Mouse (Mus musculus): ENCODE measurements around the gene Zfp488. TPM values are rescaled to one million over a fixed set of nuclear protein-coding genes. Genes with fewer than 3 reads are reported as not detected.

Gene Zfp488
- polyA plus RNA-seq, 1 experiment: not detected

- Histone ChIP-seq H3K79me3 (ENCODE audit: low read depth) (no peaks in the 10 kb centered on the region), H3K4me3 (ENCODE audit: insufficient read depth, poor library complexity, severe bottlenecking) (no peak overlapping the region), H3K79me2 (ENCODE audit: control insufficient read depth, insufficient read depth) (no peaks in the 10 kb centered on the region), H3K36me3 (ENCODE audit: control insufficient read depth, insufficient read depth) (no peaks in the 10 kb centered on the region), H3ac (ENCODE audit: control insufficient read depth, insufficient read length, low read depth) (no peak overlapping the region), H3K27me3 (ENCODE audit: control insufficient read depth, insufficient read depth, insufficient read length) (peaks cover 59% of the 10 kb centered on the region)
- TF ChIP-seq MYOD1 (IDR thresholded peaks at IDR 0.05; ENCODE audit: control insufficient read depth, insufficient read length, low read depth) (no peak), CTCF (IDR thresholded peaks at IDR 0.05; ENCODE audit: control insufficient read depth, insufficient read depth, insufficient read length) (no peak), FOSL1 (IDR thresholded peaks at IDR 0.05; ENCODE audit: insufficient read depth, low read length, poor library complexity, severe bottlenecking) (no peak), USF1 (IDR thresholded peaks at IDR 0.05; ENCODE audit: low read depth) (no peak), MYOG (IDR thresholded peaks at IDR 0.05; ENCODE audit: control insufficient read depth, extremely low read depth, insufficient read length) (no peak), CEBPB (IDR thresholded peaks at IDR 0.05; ENCODE audit: low read depth) (no peak), MAX (IDR thresholded peaks at IDR 0.05) (no peak)
Observed at GRCm38 (mm10) chr14:33920727-33921559, 57.6 kb downstream of the Zfp488 start.

Other genes starting within 250 kb of the Zfp488 start
- not detected for gene Gdf10, start 55.2 kb downstream of the Zfp488 start, polyA plus RNA-seq (2012; fragmentation: generic; extraction: Trizol)
- gene Gdf2, start 37.7 kb downstream of the Zfp488 start, polyA plus RNA-seq (2012; fragmentation: generic; extraction: Trizol): not detected
- gene Rbp3, start 24.8 kb downstream of the Zfp488 start, polyA plus RNA-seq (2012; fragmentation: generic; extraction: Trizol): not detected
- gene Gm30083, start 36.4 kb upstream of the Zfp488 start, polyA plus RNA-seq (2012; fragmentation: generic; extraction: Trizol): not detected
- not detected for gene Gm5460, start 38.0 kb upstream of the Zfp488 start, polyA plus RNA-seq (2012; fragmentation: generic; extraction: Trizol)
- 0.01 TPM for gene Antxrl, start 73.9 kb upstream of the Zfp488 start, polyA plus RNA-seq (2012; fragmentation: generic; extraction: Trizol)
- gene Anxa8, start 107.2 kb upstream of the Zfp488 start, polyA plus RNA-seq (2012; fragmentation: generic; extraction: Trizol): 33.1 TPM
- gene A630023A22Rik, start 124.0 kb upstream of the Zfp488 start, polyA plus RNA-seq (2012; fragmentation: generic; extraction: Trizol): 0.59 TPM
- gene Npy4r, start 173.7 kb upstream of the Zfp488 start, polyA plus RNA-seq (2012; fragmentation: generic; extraction: Trizol): 0.36 TPM
- gene Gprin2, start 222.9 kb upstream of the Zfp488 start, polyA plus RNA-seq (2012; fragmentation: generic; extraction: Trizol): under 0.01 TPM
- 0.01 TPM for gene Syt15, start 240.8 kb upstream of the Zfp488 start, polyA plus RNA-seq (2012; fragmentation: generic; extraction: Trizol)

Measured in C2C12 (cell line).